Mouse (Mus musculus) left cerebral cortex, adult 2 months (tissue): ENCODE measurements around the gene 1700030J22Rik. TPM values are rescaled to one million over a fixed set of nuclear protein-coding genes. Genes with fewer than 3 reads are reported as not detected.

Experiments used
- DNase-seq, 2 experiments: peaks; one replicate each; pipeline ENCODE4 v3.0.0; 2021 to 2022; ENCODE audit warnings: low spot score in 2 of 2, mixed read lengths in 1 of 2; ENCODE audit errors: extremely low spot score in 1 of 2
- H3K27ac ChIP-seq: fragments of 200-600 bp; 2 replicates; pipeline ENCODE4 v1.8.1; 2022
- H3K4me3 ChIP-seq: fragments of 200-600 bp; 2 replicates; pipeline ENCODE4 v1.8.1; 2022
- CTCF ChIP-seq: fragments of 200-600 bp; IDR thresholded peaks from 2 replicates; pipeline ENCODE4 v1.8.1; 2022; ENCODE audit warnings: antibody characterized with exemption, mild to moderate bottlenecking, moderate library complexity
- intact Hi-C: fragments of 180-260 bp; cut with DNase I; formaldehyde crosslinking; loops from one replicate; pipeline ENCODE4 v1.15.1; 2025
- long read RNA-seq, 2 experiments: library from polyadenylated mRNA; stranded (forward); transcript quantifications; one replicate each; pipeline ENCODE4 v2.0.0; 2021; ENCODE audit warnings: borderline mapping rate in 2 of 2
- total RNA-seq, 2 experiments: library from RNA; stranded (reverse); gene quantifications; 2 replicates each; pipeline ENCODE4 v1.2.3; 2021

The 1700030J22Rik gene
- total RNA-seq, result 10 to 100 TPM; 11.5 to 14.3 TPM
- long read RNA-seq, experiment 1, partial matches to known transcripts, result 1 of 8 reads
- long read RNA-seq, experiment 1, other reads (novel, unspliced or antisense), result 4 of 8 reads
- long read RNA-seq, experiment 2, partial matches to known transcripts, result 2 of 7 reads
- long read RNA-seq, experiment 2, other reads (novel, unspliced or antisense), result 2 of 7 reads

DNA sequence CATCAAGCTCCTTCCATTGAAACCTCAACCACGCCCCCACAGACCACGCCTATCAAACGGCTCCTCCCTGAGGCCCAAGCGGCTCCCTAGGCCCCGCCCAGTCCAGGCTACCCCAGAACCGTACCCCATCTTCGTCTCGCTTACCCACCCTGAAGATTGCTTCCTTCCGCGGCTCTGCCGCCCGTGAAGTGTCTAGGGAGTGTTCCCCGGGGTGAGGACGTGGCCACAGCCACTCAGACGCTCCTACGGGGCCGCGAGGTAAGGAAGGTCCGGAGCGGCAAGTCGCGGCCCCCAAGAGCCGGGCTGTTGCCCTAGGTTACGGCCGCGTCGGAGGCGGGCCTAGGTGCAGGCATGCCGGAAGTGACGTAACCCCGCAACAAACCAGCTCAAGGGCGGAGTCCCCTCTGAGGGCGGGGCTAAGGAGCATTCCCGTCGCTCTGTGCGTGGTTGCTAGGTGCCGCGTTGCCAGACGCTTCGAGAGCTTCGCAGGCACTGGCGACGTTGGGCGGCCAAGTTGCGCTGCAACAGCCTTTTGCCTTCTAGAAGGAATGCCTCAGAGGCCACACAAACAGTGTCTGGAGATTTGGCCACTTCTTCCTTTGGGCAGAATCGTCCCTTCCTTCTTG lies at the start of gene 1700030J22Rik:
Gene 1700030J22Rik, minus strand, starts transcription at position 329 of the 626 bp plus-strand sequence.
- TF ChIP-seq CTCF, result peak; percentile 11
- intact Hi-C loops, result loop anchor here (1.0 kb wide), 2 partner anchors 35 to 57 kb away; partner anchors contain the start of genes Atmin, Cenpn and Cmc2
- Histone ChIP-seq H3K4me3 (peak within 1 kb of the TSS; percentile 76), H3K27ac (peak within 1 kb of the TSS; percentile 73)
- peak; percentile 96 to 98 for DNase-seq

DNA sequence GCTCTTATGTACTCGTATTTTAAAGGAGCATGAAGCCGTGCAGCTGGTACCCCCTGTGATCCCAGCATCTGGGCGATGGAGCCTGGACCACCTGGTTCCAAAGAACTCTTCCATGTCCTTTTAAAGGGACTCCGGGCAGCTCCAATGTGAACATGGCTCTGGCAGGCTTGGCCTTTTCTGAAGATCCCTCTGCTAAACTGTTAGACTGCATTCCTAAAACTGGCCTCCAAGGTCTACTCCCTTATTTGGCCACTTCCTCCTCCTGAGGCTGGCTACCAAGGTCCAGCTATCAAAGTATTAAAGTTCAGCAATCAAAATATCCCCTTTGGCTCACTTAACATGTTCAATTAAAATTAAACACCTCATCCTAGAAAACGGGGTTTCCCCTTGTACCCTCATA lies 48.8 kb upstream of the 1700030J22Rik start:
- intact Hi-C loops, result no loop called here
- no peak for TF ChIP-seq CTCF
- no peak for DNase-seq
- Histone ChIP-seq H3K4me3 (no peak overlapping the region), H3K27ac (no peak overlapping the region)

GRCm38 (mm10) chr8:117022297-117022993 lies 43.7 kb upstream of the 1700030J22Rik start:
- intact Hi-C loops, result no loop called here
- Histone ChIP-seq H3K4me3 (no peak overlapping the region), H3K27ac (no peak overlapping the region)
- peak; percentile 27; the same call in 1 of the 2 replicates for TF ChIP-seq CTCF
- no peak for DNase-seq

DNA sequence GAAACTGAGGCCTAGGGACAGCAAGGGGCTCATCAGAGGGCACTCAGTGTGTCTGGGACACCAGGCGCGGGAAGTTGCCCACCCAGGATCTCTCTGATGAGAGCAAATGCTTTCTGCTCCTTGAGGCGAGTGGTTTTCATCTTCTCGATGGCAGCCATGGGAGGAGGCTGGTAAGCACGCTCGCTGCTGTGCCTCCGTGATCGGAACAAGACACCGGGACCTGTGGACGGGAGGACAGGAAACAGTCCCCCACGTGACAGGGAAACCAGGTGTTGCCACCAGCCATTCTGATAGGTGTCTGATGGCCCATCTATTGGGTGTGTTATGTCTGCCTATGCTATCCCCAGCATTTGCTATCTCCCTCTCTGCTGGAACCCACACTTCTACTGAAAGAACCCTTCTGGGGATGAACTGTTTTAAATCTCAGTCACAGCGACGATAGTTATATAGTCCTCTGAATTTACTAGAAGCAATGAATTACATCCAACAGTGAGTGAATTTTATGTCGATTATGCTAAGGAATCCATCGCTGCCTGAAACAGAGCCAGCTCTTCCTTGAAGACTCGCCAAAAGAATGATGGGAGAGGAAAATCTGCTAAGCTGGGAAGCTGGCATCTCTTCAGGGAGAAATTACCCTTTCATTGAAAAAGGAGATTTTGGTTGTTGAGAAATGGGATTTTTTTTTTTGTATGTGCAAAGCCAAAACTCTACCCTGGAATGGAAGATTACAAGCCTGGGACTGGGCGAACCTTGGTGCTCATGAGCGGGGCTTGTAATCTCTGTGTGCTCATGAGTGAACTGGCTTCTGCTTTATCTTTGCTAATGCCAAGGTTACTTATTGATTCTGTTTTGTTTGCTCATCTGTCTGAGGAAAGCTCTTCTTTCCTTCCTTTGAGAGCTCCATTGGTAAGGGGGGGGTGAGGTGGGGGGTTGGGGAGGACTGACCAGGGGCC lies 40.8 kb upstream of the 1700030J22Rik start:
- DNase-seq, result peak in 1 of 2 experiments; percentile 20
- Histone ChIP-seq H3K4me3 (no peak overlapping the region), H3K27ac (no peak overlapping the region)
- intact Hi-C loops, result no loop called here
- TF ChIP-seq CTCF, result no peak

GRCm38 (mm10) chr8:117017896-117018295 lies 39.1 kb upstream of the 1700030J22Rik start:
- DNase-seq, result no peak
- H3K4me3 ChIP-seq, result no peak overlapping the region
- intact Hi-C loops, result no loop called here
- no peak overlapping the region for H3K27ac ChIP-seq
- TF ChIP-seq CTCF, result no peak

DNA sequence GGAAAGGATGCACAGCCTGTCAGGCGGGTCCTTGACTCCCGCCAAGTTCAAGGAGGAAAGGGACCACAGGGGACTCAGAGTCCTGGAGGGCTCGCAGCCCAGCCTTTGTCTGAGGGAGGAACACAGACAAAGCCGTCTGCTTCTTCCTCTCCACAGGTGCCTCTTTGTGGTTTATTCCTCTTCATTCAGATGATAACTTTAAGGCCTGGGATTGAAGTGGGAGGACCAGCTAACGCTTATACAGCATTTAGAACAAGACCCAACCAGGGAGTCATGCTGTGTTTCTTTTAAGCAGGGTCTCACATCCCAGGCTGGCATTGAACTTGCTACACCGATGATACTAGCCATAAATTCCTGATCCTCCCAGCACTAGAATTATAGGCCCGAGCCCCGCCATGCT lies 38.2 kb upstream of the 1700030J22Rik start:
- no peak overlapping the region for H3K4me3 ChIP-seq
- H3K27ac ChIP-seq, result no peak overlapping the region
- intact Hi-C loops, result no loop called here
- TF ChIP-seq CTCF, result no peak
- no peak for DNase-seq

- intact Hi-C loops, result no loop called here
- TF ChIP-seq CTCF, result no peak
- DNase-seq, result no peak
- no peak overlapping the region for H3K27ac ChIP-seq
- H3K4me3 ChIP-seq, result no peak overlapping the region
Observed at GRCm38 (mm10) chr8:117015670-117016069, 36.9 kb upstream of the 1700030J22Rik start.

GRCm38 (mm10) chr8:117011366-117011765 lies 32.6 kb upstream of the 1700030J22Rik start:
- no peak for DNase-seq

DNA sequence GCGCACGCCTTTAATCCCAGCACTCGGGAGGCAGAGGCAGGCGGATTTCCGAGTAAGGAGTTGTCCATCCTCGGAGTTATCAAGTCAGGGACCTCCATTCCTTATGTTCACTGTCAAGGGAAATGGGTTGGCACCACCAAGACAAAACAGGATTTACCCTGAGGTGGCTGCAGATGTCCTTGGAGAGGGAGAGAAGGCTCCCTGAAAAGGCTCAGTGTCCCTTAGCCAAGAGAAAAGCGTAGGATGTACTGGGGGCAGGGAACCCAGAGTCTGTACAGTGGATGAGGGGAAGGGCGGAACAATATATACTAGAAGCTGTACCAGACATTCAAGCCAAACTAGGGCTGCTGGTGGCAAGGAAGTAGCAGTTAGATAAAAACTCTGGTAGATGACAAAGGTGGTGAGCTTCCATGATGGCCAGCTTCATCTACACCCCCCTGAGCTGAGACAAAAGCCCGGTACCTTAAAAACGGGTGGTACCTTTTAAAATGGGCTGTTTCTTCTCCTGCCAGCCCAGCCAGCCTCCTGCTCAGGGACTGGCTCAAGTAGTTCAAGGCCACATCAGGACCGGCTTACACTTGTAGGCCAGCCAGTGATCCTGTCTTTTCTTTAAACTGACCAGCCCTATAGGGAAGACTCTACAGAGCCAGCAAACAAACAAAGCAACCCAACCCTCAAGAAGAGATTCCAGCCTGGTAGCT lies 15.4 kb upstream of the 1700030J22Rik start:
- DNase-seq, result no peak
- TF ChIP-seq CTCF, result no peak
- intact Hi-C loops, result loop anchor here (10.0 kb wide), 1 partner anchor 481 kb away; no protein-coding TSS in a partner anchor
- Histone ChIP-seq H3K27ac (no peak overlapping the region), H3K4me3 (peak overlapping the region; percentile 80)

More at GRCm38 (mm10) chr8:117011366-117011765, 32.6 kb upstream of the 1700030J22Rik start:
- Histone ChIP-seq H3K27ac (no peak overlapping the region), H3K4me3 (no peak overlapping the region)
- no peak for TF ChIP-seq CTCF
- intact Hi-C loops, result no loop called here

DNA sequence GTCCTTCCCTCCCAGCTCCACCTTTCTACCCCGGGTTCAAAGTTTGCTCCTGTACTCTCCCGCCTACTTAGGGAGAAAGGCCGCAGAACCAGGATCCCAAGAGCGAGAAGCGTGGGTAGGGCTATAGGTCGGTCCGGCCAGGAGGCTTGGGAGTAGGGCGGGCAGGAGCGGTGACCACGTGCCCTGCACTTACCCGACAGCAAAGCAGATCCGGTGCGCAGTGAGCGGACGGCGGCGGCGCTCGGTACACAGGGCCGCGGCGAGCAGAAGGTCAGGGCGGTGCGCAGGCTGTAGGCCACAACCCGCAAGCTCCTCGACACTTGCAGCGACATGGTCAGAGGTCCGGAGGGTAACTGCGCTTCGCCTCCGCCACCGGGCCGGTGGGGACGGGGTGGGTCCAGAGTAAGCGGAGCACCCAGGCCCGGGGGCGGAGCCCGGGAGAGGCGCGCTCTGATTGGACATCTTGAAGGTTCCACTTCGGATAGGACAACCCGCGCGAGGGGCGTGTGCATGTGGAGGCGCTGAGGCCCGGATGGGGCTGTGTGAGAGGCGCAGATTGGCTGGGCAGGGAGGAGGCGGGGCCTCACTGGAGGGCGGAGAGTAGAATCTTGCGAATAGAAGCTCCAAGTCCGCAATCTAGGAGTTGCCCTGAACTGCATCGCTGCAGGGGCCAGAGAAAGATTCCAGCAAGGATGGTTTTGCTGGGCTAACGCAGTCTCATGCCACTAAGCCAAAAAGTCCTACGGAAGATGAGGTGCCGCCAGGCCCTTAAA lies 14.5 kb upstream of the 1700030J22Rik start, which contains the start of gene Gcsh:
Gene Gcsh, minus strand, starts transcription at position 443 of the 773 bp plus-strand sequence.
- intact Hi-C loops, result loop anchor here (10.0 kb wide), 1 partner anchor 482 kb away; no protein-coding TSS in a partner anchor
- peak within 1 kb of the TSS; percentile 80 for H3K4me3 ChIP-seq
- peak within 1 kb of the TSS; percentile 80 for H3K27ac ChIP-seq
- TF ChIP-seq CTCF, result no peak
- peak; percentile 96 to 98 for DNase-seq
